Mouse (Mus musculus): ENCODE measurements around the gene Tbc1d9b. TPM values are rescaled to one million over a fixed set of nuclear protein-coding genes. Genes with fewer than 3 reads are reported as not detected.
"Not testable (repeated sequence)": the region's sequence is repeated elsewhere in the genome, so short reads cannot be mapped to it uniquely, and the experiment has no call there.

The Tbc1d9b gene
- polyA plus RNA-seq, 1 experiment = 10.9 TPM

GRCm38 (mm10) chr11:50159347-50159746 lies 28.2 kb downstream of the Tbc1d9b start:
- Histone ChIP-seq H3K27me3 (ENCODE audit: control insufficient read depth, insufficient read depth, low read length) (no peaks in the 10 kb centered on the region), H3K36me3 (ENCODE audit: control insufficient read depth, insufficient read depth, low read length) (no peaks in the 10 kb centered on the region), H3K27ac (ENCODE audit: control insufficient read depth, insufficient read depth, low read depth, low read length) (no peak overlapping the region), H3K4me3 (ENCODE audit: control insufficient read depth, low read depth, low read length) (no peak overlapping the region), H3K4me1 (ENCODE audit: control insufficient read depth, insufficient read depth, low read length) (no peaks in the 10 kb centered on the region)
- no peak for TF ChIP-seq POLR2A (IDR thresholded peaks at IDR 0.05; ENCODE audit: control insufficient read depth, low read depth, low read length)
- TF ChIP-seq CTCF (IDR thresholded peaks at IDR 0.05; ENCODE audit: control insufficient read depth, insufficient read depth, insufficient replicate concordance, low read depth, low read length) = no peak

- Histone ChIP-seq H3K27ac (ENCODE audit: control insufficient read depth, insufficient read depth, low read depth, low read length) (no peak overlapping the region), H3K27me3 (ENCODE audit: control insufficient read depth, insufficient read depth, low read length) (no peaks in the 10 kb centered on the region), H3K4me3 (ENCODE audit: control insufficient read depth, low read depth, low read length) (no peak overlapping the region), H3K36me3 (ENCODE audit: control insufficient read depth, insufficient read depth, low read length) (no peaks in the 10 kb centered on the region), H3K4me1 (ENCODE audit: control insufficient read depth, insufficient read depth, low read length) (no peaks in the 10 kb centered on the region)
- peak; percentile 93; the same call in 1 of the 2 replicates for TF ChIP-seq CTCF (IDR thresholded peaks at IDR 0.05; ENCODE audit: control insufficient read depth, insufficient read depth, insufficient replicate concordance, low read depth, low read length)
- TF ChIP-seq POLR2A (IDR thresholded peaks at IDR 0.05; ENCODE audit: control insufficient read depth, low read depth, low read length) = no peak
Measured at GRCm38 (mm10) chr11:50161578-50162304, 30.5 kb downstream of the Tbc1d9b start.

GRCm38 (mm10) chr11:50162338-50163050 lies 31.3 kb downstream of the Tbc1d9b start:
- Histone ChIP-seq H3K36me3 (ENCODE audit: control insufficient read depth, insufficient read depth, low read length) (no peaks in the 10 kb centered on the region), H3K27ac (ENCODE audit: control insufficient read depth, insufficient read depth, low read depth, low read length) (no peak overlapping the region), H3K4me3 (ENCODE audit: control insufficient read depth, low read depth, low read length) (no peak overlapping the region), H3K27me3 (ENCODE audit: control insufficient read depth, insufficient read depth, low read length) (no peaks in the 10 kb centered on the region), H3K4me1 (ENCODE audit: control insufficient read depth, insufficient read depth, low read length) (no peaks in the 10 kb centered on the region)
- TF ChIP-seq CTCF (IDR thresholded peaks at IDR 0.05; ENCODE audit: control insufficient read depth, insufficient read depth, insufficient replicate concordance, low read depth, low read length) (no peak), POLR2A (IDR thresholded peaks at IDR 0.05; ENCODE audit: control insufficient read depth, low read depth, low read length) (no peak)

GRCm38 (mm10) chr11:50168352-50168751 lies 37.2 kb downstream of the Tbc1d9b start:
- no peak for TF ChIP-seq CTCF (IDR thresholded peaks at IDR 0.05; ENCODE audit: control insufficient read depth, insufficient read depth, insufficient replicate concordance, low read depth, low read length)
- no peaks in the 10 kb centered on the region for H3K27me3 ChIP-seq (ENCODE audit: control insufficient read depth, insufficient read depth, low read length)
- H3K4me3 ChIP-seq (ENCODE audit: control insufficient read depth, low read depth, low read length) = no peak overlapping the region
- H3K27ac ChIP-seq (ENCODE audit: control insufficient read depth, insufficient read depth, low read depth, low read length) = no peak overlapping the region
- no peaks in the 10 kb centered on the region for H3K36me3 ChIP-seq (ENCODE audit: control insufficient read depth, insufficient read depth, low read length)
- H3K4me1 ChIP-seq (ENCODE audit: control insufficient read depth, insufficient read depth, low read length) = peaks cover 4% of the 10 kb centered on the region; the same call in 1 of the 2 replicates

- H3K36me3 ChIP-seq (ENCODE audit: control insufficient read depth, insufficient read depth, low read length); H3K4me1 ChIP-seq (ENCODE audit: control insufficient read depth, insufficient read depth, low read length); H3K27me3 ChIP-seq (ENCODE audit: control insufficient read depth, insufficient read depth, low read length): not testable (repeated sequence)
- Histone ChIP-seq H3K27ac (ENCODE audit: control insufficient read depth, insufficient read depth, low read depth, low read length) (peak within 1 kb of the TSS; percentile 73), H3K4me3 (ENCODE audit: control insufficient read depth, low read depth, low read length) (peak within 1 kb of the TSS; percentile 91)
Measured at GRCm38 (mm10) chr11:50174111-50174729, 43.0 kb downstream of the Tbc1d9b start, which contains the start of gene Mrnip. Mrnip (plus strand) TSS chr11:50174444.

- no peaks in the 10 kb centered on the region for H3K27me3 ChIP-seq (ENCODE audit: control insufficient read depth, insufficient read depth, low read length)
- H3K27ac ChIP-seq (ENCODE audit: control insufficient read depth, insufficient read depth, low read depth, low read length) = peak overlapping the region; percentile 54
- TF ChIP-seq CTCF (IDR thresholded peaks at IDR 0.05; ENCODE audit: control insufficient read depth, insufficient read depth, insufficient replicate concordance, low read depth, low read length) (no peak), POLR2A (IDR thresholded peaks at IDR 0.05; ENCODE audit: control insufficient read depth, low read depth, low read length) (peak; percentile 87)
- peak overlapping the region; percentile 91 for H3K4me3 ChIP-seq (ENCODE audit: control insufficient read depth, low read depth, low read length)
- H3K4me1 ChIP-seq (ENCODE audit: control insufficient read depth, insufficient read depth, low read length) = peaks cover 2% of the 10 kb centered on the region; the same call in 1 of the 2 replicates
- peaks cover 4% of the 10 kb centered on the region for H3K36me3 ChIP-seq (ENCODE audit: control insufficient read depth, insufficient read depth, low read length)
Measured at GRCm38 (mm10) chr11:50174730-50175187, 43.6 kb downstream of the Tbc1d9b start.

- H3K36me3 ChIP-seq (ENCODE audit: control insufficient read depth, insufficient read depth, low read length) = peaks cover 4% of the 10 kb centered on the region
- no peak overlapping the region for H3K27ac ChIP-seq (ENCODE audit: control insufficient read depth, insufficient read depth, low read depth, low read length)
- H3K4me1 ChIP-seq (ENCODE audit: control insufficient read depth, insufficient read depth, low read length) = peaks cover 2% of the 10 kb centered on the region; the same call in 1 of the 2 replicates
- H3K27me3 ChIP-seq (ENCODE audit: control insufficient read depth, insufficient read depth, low read length) = no peaks in the 10 kb centered on the region
- no peak for TF ChIP-seq CTCF (IDR thresholded peaks at IDR 0.05; ENCODE audit: control insufficient read depth, insufficient read depth, insufficient replicate concordance, low read depth, low read length)
- TF ChIP-seq POLR2A (IDR thresholded peaks at IDR 0.05; ENCODE audit: control insufficient read depth, low read depth, low read length) = no peak
- no peak overlapping the region for H3K4me3 ChIP-seq (ENCODE audit: control insufficient read depth, low read depth, low read length)
Measured at GRCm38 (mm10) chr11:50176351-50176750, 45.2 kb downstream of the Tbc1d9b start.
